Mouse (Mus musculus) adrenal gland, postnatal 14 days (tissue): ENCODE measurements at regions not wholly inside any gene's neighbourhood (a gene's known extent, or its start where the extent isn't known, plus 50 kb on each side); places are given as distances from the start of the nearest gene placed in this dataset.

Experiments used
- DNase-seq: peaks from one replicate; pipeline ENCODE4 v3.0.0; 2021; ENCODE audit warnings: mixed read lengths

DNA sequence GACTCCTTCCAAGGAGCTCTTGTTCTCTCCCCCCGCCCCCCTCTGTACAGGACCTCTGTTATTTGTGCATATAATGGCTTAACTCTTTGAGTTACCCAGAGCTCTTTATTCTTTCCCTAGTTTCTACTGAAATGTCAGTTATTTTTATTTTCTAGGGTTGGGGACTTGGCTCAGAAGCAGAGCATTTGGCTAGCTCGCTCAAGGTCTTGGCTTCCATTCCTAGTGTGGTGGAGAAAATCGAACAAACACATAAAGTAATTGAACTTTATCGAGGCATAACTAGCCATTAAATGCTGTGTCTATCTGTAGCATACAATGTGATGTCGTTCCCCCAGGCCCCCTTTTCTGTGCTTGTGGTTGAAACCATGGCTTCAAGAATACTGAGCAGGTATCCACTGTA lies 716.5 kb upstream of the Car8 start:
- no peak for DNase-seq

DNA sequence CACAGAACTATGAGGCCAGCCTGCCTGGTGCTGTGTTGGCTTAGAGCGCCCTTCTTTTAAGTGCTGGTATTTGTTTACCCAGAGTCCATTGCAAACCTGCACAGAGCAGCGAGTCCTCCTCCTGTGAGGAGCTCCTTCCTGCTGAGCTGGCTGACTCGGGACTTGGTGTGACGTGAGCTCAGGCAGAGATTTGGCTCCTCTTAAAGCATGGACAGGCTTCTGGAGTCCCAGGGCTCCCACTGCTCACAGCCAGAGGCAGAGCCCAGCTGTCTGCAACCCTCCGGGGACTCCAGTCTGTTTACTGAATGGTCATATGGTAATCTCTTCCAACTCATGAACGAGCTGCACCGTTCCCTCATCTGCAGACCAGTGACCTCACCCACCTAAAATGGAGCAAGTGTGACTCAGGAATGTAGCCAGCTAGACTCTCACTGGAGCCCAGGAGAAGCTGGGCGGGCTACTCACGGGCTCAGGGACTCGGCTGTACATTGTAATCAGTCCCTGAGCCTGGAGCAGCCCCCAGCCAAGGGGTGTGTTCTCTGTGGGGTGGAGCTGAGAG lies 715.6 kb upstream of the Car8 start:
- peak; percentile 66 for DNase-seq

DNA sequence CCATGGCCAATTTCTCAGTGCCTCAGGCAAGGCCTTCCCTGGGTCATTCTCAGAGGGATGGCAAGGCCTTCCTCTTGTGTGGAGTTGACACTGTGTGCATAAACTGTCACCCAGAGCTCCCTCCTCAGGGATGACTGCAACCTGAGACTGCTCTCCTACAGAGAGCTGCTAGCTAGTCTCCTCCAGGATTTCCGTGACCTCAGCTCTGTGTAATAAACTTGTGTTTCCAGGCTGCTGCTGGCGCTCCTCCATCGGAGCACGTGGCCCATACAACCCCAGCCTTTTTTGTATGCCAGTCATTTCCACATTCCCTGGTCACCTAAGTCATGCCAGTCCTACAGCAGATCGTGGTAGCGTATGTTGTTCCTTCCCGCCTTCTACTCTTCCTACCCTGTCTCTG lies 714.3 kb upstream of the Car8 start:
- DNase-seq: peak; percentile 14

DNA sequence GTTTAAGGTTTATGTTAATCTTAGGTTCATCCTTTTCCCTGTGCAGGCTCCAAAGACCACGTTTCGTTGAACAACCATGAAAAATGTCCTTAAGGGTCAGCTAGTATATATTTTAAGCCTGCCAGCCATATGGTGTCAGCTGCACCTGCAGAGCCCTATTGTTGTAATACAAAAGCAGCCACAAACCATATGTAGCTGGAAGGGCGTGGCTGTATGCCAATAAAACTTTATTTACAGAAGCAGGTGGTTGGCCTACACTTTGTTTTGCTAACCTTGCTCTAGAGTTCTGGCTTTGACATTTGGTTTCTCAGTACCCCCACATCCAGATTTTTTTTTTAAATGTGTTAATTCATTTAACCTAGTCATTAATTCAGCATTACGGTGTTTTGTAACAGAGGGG lies 711.1 kb upstream of the Car8 start:
- no peak for DNase-seq

DNA sequence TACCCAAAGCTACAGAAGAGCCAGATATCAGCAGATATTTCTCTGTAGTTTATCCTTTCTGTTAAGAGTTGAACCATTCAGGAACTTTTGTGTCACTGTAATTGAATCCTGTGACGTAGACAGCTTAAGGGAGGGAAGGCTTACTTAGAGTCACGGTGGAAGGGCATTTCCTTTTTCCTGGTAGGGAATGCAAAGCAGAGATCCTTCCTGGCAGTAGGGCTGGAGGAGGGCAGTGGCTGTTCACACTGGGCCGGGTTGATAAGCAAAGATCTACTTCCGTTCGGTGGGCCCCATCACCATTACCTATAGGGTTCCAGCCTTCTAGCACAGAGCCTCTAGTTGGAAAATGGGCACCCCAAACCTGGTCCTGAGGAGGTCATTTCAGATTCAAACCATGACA lies 710.7 kb upstream of the Car8 start:
- DNase-seq: no peak

DNA sequence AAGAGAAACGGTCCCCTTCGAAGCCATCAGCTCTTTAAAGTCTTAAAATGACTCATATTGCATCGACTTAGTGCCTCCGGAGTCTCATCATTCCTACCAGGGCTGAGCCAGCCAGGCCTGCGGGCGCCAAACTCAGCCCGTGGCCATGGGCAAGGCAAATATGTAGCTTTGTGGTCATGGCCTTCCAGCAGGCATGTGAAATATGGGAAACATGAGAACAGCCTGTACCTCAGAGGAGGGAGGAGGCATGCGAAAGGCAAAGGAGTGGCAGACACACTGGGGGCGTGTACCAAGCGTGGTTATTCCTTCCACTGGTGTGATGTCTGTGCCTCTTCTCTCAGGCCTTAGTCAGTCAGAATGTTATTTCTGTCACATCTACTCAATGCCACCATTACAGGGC lies 706.3 kb upstream of the Car8 start:
- DNase-seq: no peak

DNA sequence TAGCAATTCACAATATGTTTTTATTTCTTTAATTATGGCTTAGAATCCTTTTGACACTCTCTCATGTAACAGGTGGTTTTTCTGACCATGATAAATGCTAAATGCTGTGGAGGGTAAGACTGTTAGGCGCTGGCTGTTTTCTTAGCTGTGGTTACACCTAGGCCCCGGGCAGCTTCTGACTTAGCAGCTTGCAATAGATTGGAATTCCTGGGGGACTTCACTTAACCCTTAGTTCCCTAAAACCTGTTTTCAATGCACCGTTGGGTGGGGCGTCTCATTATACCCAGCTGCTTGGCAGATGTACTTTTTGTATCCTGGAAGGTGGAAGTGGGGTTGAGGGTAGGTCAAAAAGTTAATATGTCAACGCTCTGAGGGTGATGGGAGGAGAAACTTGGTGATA lies 704.2 kb upstream of the Car8 start:
- DNase-seq: no peak

DNA sequence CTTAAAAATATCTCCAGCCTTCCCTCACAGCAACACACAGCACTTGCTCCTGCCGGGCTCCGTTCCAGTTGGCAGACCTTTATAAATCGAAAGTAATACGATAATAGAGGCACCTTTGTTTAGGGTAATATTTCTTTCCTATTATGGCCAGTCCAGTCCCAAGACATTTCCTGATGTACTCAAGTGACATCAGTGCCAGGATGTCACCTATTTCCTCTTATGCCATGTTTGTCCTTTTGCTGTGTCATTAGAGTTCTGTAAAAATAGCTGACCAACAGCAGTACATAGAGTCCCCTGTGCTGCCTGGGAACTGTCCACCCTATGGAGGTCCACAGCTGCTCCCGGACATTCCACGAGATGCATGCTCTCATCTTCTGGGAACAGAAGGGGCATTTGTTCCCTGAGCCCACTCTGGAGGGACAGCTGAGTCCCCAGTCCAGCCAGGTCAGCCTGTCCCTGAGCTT lies 700.1 kb upstream of the Car8 start:
- DNase-seq: peak; percentile 61

DNA sequence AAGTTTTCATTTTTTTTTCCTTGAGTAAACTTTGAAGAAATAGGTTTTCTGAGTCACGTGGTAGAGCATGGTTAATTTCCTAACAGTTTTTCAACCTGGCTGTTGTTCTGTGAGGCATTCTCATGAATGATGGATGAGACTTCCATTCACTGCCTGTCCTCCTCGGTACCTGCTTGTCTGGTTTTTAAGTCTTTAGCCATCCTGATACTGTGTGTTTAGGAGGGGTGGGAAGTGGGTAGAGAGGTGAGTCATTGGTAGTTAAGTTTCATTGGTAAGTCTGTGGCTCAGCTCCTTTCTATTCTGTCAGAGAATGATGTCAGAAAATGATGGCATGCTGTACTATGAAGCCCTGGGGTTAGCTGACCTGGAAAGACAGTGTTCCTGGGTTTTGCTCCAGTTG lies 697.1 kb upstream of the Car8 start:
- DNase-seq: no peak

DNA sequence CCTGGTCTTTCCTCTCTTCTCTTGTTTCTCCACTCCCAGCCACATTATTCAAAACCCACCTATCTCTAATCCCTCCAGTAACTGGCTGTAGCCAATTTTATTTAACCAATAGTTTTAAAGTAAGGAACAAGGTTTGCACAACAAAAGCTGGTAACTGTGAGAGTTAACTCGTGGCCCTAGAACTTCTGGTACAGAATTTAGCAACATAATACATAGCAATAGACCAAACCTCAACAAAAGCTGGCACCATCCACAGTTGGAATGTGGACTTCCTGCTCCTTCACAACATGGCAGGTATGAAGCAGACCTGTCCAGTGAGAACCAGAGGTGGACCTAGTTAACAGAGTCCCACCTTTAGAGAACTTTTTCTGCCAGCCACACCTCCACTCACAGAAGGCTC lies 695.7 kb upstream of the Car8 start:
- DNase-seq: no peak

DNA sequence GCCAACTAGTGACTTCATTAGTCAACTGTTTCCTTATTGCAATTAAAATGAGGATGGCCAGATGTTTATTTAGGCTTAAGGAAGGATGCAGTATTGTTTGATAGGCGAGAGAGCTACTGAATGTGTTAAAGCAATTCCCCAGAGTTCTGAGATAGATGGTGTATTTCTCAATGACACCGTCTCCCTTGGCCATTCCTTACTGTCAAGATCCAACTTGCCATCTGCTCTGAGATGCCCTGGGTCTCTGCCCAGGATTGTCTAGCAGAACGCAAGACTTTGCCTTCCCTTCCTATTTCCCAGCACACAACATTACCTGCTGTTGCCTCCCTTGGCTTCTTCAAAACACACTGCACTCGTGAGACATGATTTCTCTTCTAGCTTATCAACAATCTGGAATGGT lies 690.5 kb upstream of the Car8 start:
- DNase-seq: no peak

DNA sequence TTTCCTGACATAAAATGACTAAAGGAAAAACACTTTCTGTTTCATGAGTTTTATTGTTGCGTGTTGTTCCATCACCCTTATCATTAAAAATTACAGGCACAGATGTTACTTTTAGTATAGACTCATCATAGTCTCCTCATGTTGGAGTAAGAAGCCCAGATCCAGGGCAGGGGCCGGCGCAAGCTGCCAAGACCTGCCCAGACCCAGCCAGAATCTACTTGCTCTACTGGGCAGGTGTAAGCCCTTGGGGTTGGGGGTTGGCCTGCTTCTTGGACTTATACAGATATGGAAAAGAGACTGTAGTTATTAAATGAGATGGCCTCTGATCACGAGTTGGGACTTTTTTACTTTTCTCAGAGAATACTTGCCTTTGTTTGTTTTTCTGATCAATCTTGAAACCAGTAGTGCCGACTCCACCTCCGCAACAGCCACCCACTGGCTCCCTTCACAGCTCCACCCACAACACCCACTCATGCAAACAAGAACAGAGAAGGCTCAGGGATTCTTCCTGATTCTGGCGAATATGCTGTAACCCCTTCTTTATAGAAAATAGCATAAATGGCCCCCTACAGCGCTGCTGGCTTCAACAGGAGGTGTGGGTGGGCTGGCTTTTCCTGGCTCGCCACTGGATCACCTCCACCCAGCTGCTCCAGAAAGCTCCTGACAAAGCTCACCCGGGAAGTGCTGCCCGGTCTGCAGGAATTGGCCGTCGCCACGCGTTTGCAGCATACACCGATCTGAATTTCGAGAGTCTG lies 689.9 kb upstream of the Car8 start:
- DNase-seq: no peak

DNA sequence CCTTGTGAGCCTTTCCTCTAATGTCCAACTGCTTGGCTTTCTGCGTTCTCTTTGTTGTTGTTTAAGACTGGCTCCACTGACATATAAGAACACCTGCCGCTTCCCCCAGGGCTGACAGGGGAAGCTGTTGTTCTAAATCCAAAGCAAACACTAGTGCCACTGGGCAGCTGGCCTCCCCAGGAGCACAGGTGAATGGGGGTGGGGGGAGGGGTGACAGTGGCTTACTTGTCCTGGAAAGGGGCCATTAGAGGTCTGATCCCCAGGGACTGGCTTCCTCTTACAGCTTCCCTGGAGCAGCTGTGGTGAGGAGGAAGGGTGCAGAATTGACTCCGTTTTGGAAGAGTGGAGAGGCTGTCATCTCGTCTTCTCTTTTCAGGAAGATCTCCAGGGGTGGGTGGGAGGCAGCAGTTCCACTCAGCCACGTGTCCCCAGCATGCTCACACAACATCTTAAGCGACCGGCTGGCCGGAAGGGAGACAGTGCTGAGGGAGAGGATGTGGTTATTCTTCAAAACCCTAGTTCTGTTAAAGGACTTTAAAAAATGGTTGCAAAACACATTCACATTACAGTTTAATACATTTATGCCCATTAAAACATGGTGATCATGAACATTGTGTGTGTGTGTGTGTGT lies 688.5 kb upstream of the Car8 start:
- no peak for DNase-seq

DNA sequence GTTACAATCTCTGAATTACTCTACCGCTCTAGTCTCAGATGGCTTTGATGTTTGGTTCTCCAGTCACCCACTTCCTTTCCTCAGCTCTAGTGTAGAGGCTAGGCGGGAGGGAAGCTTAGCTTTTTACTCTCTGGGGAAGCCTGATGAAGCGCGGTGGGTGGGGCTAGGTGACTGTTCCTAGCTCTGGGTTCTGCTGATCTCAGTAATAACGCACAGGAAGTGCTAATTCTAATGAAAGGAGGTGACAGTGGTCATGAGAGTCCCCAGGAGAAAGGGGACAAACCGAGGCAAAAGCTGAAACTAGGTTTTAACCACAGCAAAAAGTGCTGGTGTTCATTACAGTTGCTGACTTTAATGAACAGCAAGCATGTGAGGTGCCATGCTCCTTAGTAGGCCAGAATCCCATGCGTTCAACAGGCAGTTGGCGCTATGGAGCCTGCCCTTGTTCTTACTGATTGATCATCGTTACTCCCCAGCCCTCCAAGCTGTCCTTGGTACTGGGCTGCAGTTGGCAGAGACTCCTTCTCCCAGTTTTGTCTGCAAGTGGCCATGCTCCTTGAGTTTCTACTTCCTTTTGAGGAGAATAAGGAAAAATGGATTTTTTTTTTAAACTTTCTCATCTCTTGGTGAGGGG lies 687.9 kb upstream of the Car8 start:
- peak; percentile 31 for DNase-seq

DNA sequence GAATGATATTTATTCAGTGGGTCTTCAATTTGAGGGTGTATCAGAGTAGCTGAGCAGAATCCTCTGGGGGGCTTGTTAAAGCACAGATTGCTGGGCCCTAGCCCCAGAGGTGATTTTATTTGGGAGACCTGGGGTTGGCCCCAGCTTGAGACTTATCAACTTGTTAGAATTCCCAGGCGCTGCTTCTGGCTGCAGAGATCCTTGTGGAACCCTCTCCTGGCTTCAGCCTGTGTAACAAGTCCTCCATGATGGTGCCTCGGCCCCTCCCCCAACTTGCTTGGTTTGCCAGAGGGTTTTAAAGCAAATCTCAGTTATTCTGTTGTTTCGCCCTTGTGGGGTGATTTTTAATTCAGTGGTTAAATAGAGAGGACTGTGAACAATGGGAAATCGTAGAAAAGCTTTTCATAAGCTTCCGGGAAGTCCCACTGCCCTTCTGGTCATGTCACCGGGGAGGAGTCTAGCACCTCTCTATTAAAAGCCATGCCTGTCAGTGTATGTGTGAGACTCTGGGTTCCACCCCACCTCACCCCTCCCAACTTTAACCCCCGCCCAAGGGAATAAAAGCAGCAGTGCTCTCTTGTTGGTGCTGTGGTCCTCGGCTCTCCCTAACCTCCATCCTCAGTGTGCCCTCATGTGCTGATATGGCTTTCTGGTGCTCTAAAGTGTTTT lies 684.0 kb upstream of the Car8 start:
- DNase-seq: no peak

DNA sequence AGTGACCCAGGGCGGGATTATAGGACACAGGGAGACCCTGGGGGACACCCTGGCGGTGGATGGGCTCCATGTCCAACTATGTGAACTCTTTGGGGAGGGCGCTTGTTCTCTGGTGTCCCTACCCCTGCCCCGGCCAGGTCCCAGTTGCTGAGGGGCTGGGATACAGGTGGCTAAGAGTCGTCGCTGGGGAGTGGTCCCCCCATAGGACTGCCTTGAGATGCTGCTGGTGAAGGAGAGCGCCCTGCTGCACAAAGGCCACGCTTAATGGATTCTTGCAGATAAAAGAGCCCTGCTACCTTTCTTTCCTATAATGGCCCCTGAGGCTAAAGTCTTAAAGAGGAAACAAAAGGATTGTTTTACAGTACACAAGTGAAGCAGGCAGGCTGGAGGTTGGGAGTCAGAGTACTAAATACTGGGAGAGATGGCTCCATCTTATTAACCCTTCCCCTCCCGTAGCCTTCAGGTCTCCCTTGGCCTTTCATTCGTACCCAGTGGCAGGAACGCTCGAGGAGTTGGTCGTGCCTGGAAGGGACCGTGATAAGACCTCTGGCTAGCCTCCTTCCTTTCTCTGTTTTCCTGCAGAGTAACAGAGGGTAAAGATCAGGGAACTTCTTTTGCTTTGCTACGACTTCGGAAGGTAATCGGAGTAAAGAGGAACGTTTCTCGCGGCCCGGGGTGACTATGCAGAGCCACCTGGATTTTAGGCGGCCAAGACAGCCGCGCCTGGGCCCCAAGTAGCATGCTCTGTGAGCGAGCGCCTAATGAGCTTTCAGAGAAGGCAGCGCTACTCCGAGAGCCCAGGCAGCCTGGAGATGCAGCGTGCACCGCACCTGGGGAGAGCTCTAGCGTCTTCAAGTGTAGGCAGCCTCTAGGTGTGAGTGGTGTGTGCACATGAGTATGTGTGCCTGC lies 682.9 kb upstream of the Car8 start:
- peak; percentile 22 for DNase-seq

DNA sequence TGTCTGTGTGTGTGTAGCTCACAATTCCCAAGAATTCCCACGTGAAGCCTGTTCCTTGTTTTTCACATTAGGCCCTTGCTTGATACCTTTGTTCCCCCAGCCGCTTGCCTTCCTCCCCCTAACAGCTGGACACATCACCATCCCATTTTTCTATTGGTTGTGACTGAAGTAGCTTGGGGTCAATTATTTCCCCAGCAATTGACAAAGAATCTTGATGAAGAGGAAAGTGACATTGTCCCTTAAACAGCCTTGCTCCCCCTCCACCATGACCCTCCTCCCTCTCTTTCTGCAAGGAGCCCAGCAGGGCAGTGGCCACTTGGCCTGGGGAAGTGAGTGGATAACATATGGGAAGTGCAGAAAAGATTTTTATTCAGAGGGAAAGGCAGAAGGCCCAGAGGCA lies 681.5 kb upstream of the Car8 start:
- DNase-seq: no peak

DNA sequence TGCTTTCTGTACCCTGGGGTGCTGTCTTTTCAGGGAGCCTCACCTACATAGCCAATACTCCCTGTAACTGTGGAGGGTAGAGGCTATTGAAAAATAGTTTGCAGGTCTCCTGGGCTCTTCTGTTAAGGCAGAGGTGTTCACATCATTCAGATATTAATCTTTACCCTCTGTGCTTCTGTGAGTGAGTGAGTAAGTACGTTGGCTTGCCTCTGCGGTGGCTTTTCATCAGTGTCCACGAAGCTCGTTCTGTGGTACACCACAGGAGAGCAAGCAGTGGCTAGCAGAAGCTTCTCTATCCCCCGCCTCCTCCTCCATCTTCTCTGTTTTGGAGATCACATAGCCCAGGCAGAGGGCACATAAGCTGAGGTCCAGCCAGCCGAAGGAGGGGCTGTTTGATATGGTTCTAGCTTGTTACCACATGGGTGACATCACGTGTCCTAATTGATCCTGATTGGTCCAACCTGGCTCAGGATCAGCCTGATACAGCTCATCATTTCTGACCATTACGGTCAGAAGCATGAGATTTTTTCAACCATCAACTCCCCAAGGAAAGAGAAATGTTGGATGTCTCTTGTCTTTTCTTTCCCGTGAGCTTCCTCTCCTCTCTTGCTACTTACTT lies 680.6 kb upstream of the Car8 start:
- DNase-seq: no peak
